Mouse (Mus musculus) embryonic fibroblast, embryonic 13.5 days (primary cell): Measurements from ENCODE around the gene Wwox.

ENCODE experiments used
- CTCF ChIP-seq: IDR thresholded peaks from 2 replicates; pipeline ENCODE4 v1.5.1; 2011; ENCODE audit warnings: mild to moderate bottlenecking, control low read depth, low read length, moderate library complexity, borderline replicate concordance; ENCODE audit not compliant: insufficient read depth
- POLR2A ChIP-seq: IDR thresholded peaks from 2 replicates; pipeline ENCODE4 v1.6.1; 2011; ENCODE audit warnings: low read depth, mild to moderate bottlenecking, control low read depth, low read length, moderate library complexity

- peak; percentile 74; the same call in 1 of the 2 replicates for TF ChIP-seq CTCF
- TF ChIP-seq POLR2A = no peak
Observed at GRCm38 (mm10) chr8:114438236-114438635, 1.2 kb upstream of the Wwox start.
